Mouse (Mus musculus) granulocyte monocyte progenitor cell, adult 5-6 weeks (primary cell): ENCODE results near the gene Ring1. TPM values are rescaled to one million over a fixed set of nuclear protein-coding genes. Genes with fewer than 3 reads are reported as not detected.
"Not testable (repeated sequence)": the region's sequence is repeated elsewhere in the genome, so short reads cannot be mapped to it uniquely, and the experiment has no call there.

Experiments
- ATAC-seq: replicated peaks from 2 replicates; pipeline ENCODE4 v1.8.0; 2016; ENCODE audit warnings: mild to moderate bottlenecking, moderate TSS enrichment, inconsistent platforms; ENCODE audit not compliant: poor library complexity, severe bottlenecking
- total RNA-seq, 2 experiments: library from RNA; stranded (forward) in 1 of 2; stranded (reverse) in 1 of 2; fragments of 200-712, 200-1000 nt in 1 of 2; fragments of >200 nt in 1 of 2; fragmentation: Nextera tagmentation in 1 of 2; gene quantifications; 2 replicates each; pipeline ENCODE4 v1.2.3; 2014 to 2017

Ring1 gene
- total RNA-seq, 2 experiments from 2014 or later = 14.0 to 19.8 TPM

GRCm38 (mm10) chr17:33998697-33999096 is 25.8 kb downstream of the Ring1 start:
- ATAC-seq = not testable (repeated sequence)

DNA sequence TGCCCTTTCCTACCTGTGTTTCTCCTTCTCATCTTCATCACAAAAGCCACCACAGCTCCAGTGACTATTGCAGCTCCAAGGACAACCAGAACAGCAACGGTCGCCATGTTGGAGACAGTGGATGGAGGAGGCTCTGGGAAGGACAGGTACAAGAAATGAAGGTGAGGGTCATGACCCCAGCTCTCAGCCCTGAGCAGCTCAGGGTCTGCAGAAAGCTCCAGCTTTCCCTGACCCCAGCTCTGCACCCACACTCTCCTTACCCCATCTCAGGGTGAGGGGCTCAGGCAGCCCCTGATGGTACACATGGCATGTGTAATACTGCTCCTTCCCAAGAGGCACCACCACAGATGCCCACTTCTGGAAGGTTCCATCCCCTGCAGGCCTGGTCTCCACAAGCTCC is 27.5 kb downstream of the Ring1 start:
- not testable (repeated sequence) for ATAC-seq

DNA sequence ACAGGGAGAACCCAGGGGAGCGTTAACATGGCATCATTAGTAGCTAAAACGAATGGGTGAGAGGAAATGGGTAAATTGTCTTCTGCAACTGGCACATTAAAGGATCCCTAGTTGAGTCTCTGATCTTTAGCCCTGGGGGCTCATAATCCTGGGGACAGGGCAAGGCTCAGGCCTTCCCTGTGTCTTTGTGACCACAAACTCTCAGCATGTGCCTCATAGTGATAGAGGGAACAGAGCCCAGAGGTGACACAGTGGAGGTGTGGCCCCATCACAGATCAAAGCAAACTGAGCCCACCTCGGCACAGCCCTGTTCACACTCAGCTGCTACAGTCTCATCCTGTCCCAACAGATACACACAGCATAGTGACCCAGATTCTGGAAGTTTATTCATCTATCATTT is 28.8 kb downstream of the Ring1 start:
- ATAC-seq = no peak

GRCm38 (mm10) chr17:33994959-33995358 is 29.5 kb downstream of the Ring1 start:
- no peak for ATAC-seq

- ATAC-seq = peak; percentile 70
Measured at GRCm38 (mm10) chr17:33991788-33992664, 32.5 kb downstream of the Ring1 start.

DNA sequence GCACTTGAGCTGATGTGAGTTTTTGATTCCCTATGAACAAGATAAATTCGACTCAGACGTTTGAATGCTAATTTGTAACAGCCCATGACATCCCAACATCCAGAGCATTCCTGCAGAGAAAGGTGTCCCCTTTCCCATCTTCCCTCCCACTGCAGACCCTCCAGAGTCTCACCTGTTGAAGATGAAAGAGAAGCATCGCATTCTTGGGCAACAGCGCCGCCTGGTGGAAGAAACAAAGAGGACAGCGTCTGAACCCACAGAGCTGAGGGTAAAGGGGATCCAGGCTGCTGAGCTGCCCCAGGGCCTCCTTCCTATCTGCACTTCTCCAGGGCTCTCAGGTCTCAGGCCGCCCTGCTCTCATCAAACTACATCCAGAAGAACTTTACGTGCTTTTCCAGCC is 42.3 kb downstream of the Ring1 start:
- ATAC-seq = not testable (repeated sequence)

DNA sequence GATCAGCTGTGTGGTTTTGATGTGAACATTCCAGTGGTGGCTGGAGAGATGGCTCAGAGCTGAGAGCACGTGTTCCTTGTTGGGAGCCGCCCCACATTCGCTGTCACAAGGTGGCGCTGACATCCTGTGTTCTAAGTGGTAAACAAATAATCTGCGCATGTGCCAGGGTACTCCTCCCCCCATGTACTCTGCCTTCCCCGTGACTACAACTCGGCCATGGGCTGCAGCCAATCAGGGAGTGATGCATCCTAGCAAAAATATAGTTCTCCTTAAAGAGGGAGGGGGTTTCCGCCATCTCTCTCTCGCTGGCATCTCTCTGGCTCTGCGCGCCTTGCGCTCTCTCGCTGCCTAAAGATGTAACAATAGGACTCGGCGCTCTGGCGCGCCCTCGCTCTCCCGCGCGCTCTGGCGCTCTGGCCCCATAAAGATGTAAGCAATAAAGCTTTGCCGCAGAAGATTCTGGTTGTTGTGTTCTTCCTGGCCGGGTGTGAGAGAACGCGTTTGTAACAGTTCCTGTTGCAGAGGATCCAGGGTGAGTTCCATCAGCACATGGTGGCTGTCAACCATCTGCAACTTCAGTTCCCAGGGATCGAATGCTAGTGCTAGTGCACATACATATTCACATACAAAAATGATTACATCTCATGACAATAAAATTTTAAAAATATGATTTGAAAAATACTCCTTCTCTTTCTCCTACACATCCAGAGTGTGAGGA is 43.1 kb downstream of the Ring1 start:
- peak; percentile 61 for ATAC-seq

GRCm38 (mm10) chr17:33980181-33981035 is 44.1 kb downstream of the Ring1 start:
- 0 out of 2 replicates have a peak, but pooled peaks have one; percentile 7 for ATAC-seq

GRCm38 (mm10) chr17:33979512-33980050 is 44.9 kb downstream of the Ring1 start:
- ATAC-seq = no peak

GRCm38 (mm10) chr17:33978631-33979031 is 45.8 kb downstream of the Ring1 start:
- peak; percentile 90 for ATAC-seq

DNA sequence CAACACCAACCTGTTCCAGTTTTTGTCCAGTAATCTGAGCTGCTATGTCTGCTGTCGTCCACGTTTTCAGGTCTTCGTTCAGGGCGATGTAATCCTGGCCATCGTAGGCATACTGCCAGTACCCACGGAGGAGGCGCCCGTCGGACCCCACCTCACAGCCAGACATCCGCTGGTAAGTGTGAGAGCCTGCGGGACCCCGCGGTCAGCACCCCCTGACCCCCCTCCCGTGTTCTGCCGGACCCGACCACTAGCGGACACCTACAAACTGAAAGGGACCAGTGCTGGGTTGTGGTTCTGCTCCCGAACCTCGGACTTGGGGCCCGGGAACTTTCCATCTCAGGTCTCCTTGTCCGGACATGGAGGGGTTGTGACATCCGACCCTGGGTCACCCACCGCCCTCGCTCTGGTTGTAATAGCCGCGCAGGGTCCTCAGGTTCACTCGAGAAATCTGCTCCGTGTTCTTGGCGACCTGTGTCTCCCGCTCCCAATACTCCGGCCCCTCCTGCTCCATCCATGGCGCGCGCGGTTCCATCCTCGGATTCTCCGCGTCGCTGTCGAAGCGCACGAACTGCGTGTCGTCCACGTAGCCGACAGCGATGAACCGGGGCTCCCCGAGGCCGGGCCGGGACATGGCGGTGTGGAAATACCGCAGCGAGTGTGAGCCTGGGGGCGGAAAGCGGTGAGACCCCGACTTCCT is 46.5 kb downstream of the Ring1 start:
- ATAC-seq = no peak

- no peak for ATAC-seq
Measured at GRCm38 (mm10) chr17:33973572-33973971, 50.9 kb downstream of the Ring1 start.

DNA sequence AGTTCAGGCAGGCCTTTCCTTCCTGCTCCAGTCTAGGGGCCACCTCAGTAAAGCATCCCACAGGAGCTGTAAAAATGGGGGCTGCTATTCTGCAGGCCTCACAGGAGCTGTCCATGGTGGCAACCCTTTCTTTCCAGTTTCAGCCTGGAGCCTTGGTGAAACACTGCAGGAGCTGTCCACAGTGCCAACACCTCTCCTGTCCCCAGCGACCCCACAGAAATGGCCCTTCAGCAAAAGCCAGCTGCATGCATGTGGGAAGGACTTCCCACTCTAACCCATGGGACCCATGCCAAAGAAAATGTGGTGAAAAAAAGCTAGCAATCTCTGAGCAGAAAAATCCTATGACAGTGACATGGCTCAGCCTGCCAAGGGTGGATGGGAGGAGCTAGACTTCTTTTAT is 51.8 kb downstream of the Ring1 start:
- ATAC-seq = peak; percentile 31; the same call in 1 of the 2 replicates

Other genes starting within 250 kb of the Ring1 start
Only the 30 nearest of the 33 such genes appear.
- 17.5 and 21.0 TPM in 2 replicates for gene Kank3, start 214.2 kb downstream of the Ring1 start, total RNA-seq (2014; fragmentation: Nextera tagmentation)
- gene Kank3, start 214.2 kb downstream of the Ring1 start, total RNA-seq (2017) = 5.3 and 5.5 TPM in 2 replicates
- 3,502 and 3,517 TPM in 2 replicates for gene Rps28, start 200.1 kb downstream of the Ring1 start, total RNA-seq (2014; fragmentation: Nextera tagmentation)
- 2,416 and 2,576 TPM in 2 replicates for gene Rps28, start 200.1 kb downstream of the Ring1 start, total RNA-seq (2017)
- gene Ndufa7, start 200.1 kb downstream of the Ring1 start, total RNA-seq (2014; fragmentation: Nextera tagmentation) = 282 and 300 TPM in 2 replicates
- gene Ndufa7, start 200.1 kb downstream of the Ring1 start, total RNA-seq (2017) = 133 and 200 TPM in 2 replicates
- 21.9 and 35.5 TPM in 2 replicates for gene Cd320, start 181.6 kb downstream of the Ring1 start, total RNA-seq (2014; fragmentation: Nextera tagmentation)
- 20.3 and 31.3 TPM in 2 replicates for gene Cd320, start 181.6 kb downstream of the Ring1 start, total RNA-seq (2017)
- gene Gm7029, start 150.8 kb downstream of the Ring1 start, total RNA-seq (2014; fragmentation: Nextera tagmentation) = not detected in 2 replicates
- not detected in 2 replicates for gene Gm7029, start 150.8 kb downstream of the Ring1 start, total RNA-seq (2017)
- 9.5 and 13.9 TPM in 2 replicates for gene Kifc1, start 134.0 kb downstream of the Ring1 start, total RNA-seq (2014; fragmentation: Nextera tagmentation)
- gene Kifc1, start 134.0 kb downstream of the Ring1 start, total RNA-seq (2017) = 31.3 and 35.8 TPM in 2 replicates
- 0.98 and 1.4 TPM in 2 replicates for gene Platr17, start 119.5 kb downstream of the Ring1 start, total RNA-seq (2014; fragmentation: Nextera tagmentation)
- gene Platr17, start 119.5 kb downstream of the Ring1 start, total RNA-seq (2017) = 0.46 TPM in 1 of 2 replicates, not detected in the other
- gene Daxx, start 115.3 kb downstream of the Ring1 start, total RNA-seq (2014; fragmentation: Nextera tagmentation) = 44.7 and 55.1 TPM in 2 replicates
- gene Daxx, start 115.3 kb downstream of the Ring1 start, total RNA-seq (2017) = 22.4 and 40.6 TPM in 2 replicates
- gene Tapbp, start 108.8 kb downstream of the Ring1 start, total RNA-seq (2014; fragmentation: Nextera tagmentation) = 68.2 and 76.8 TPM in 2 replicates
- gene Tapbp, start 108.8 kb downstream of the Ring1 start, total RNA-seq (2017) = 48.0 and 57.7 TPM in 2 replicates
- 11.9 and 22.0 TPM in 2 replicates for gene Zbtb22, start 108.8 kb downstream of the Ring1 start, total RNA-seq (2014; fragmentation: Nextera tagmentation)
- 16.8 and 23.9 TPM in 2 replicates for gene Zbtb22, start 108.8 kb downstream of the Ring1 start, total RNA-seq (2017)
- gene Rgl2, start 95.1 kb downstream of the Ring1 start, total RNA-seq (2014; fragmentation: Nextera tagmentation) = 44.6 and 78.3 TPM in 2 replicates
- gene Rgl2, start 95.1 kb downstream of the Ring1 start, total RNA-seq (2017) = 35.5 and 35.8 TPM in 2 replicates
- gene Pfdn6, start 84.3 kb downstream of the Ring1 start, total RNA-seq (2014; fragmentation: Nextera tagmentation) = 177 and 226 TPM in 2 replicates
- 149 and 168 TPM in 2 replicates for gene Pfdn6, start 84.3 kb downstream of the Ring1 start, total RNA-seq (2017)
- gene Wdr46, start 84.0 kb downstream of the Ring1 start, total RNA-seq (2014; fragmentation: Nextera tagmentation) = 41.4 and 56.6 TPM in 2 replicates
- gene Wdr46, start 84.0 kb downstream of the Ring1 start, total RNA-seq (2017) = 48.6 and 53.9 TPM in 2 replicates
- 3.2 and 3.3 TPM in 2 replicates for gene B3galt4, start 73.2 kb downstream of the Ring1 start, total RNA-seq (2014; fragmentation: Nextera tagmentation)
- gene B3galt4, start 73.2 kb downstream of the Ring1 start, total RNA-seq (2017) = 3.2 and 4.0 TPM in 2 replicates
- 38.4 and 39.2 TPM in 2 replicates for gene Vps52, start 68.9 kb downstream of the Ring1 start, total RNA-seq (2014; fragmentation: Nextera tagmentation)
- gene Vps52, start 68.9 kb downstream of the Ring1 start, total RNA-seq (2017) = 18.6 and 19.2 TPM in 2 replicates
- gene Rps18, start 68.7 kb downstream of the Ring1 start, total RNA-seq (2014; fragmentation: Nextera tagmentation) = 4,404 and 5,660 TPM in 2 replicates
- gene Rps18, start 68.7 kb downstream of the Ring1 start, total RNA-seq (2017) = 1,485 and 1,727 TPM in 2 replicates
- 1,023 and 1,149 TPM in 2 replicates for gene H2-K1, start 24.3 kb downstream of the Ring1 start, total RNA-seq (2014; fragmentation: Nextera tagmentation)
- gene H2-K1, start 24.3 kb downstream of the Ring1 start, total RNA-seq (2017) = 564 and 822 TPM in 2 replicates
- 35.4 and 67.3 TPM in 2 replicates for gene H2-Ke6, start 3.4 kb upstream of the Ring1 start, total RNA-seq (2014; fragmentation: Nextera tagmentation)
- gene H2-Ke6, start 3.4 kb upstream of the Ring1 start, total RNA-seq (2017) = 27.1 and 30.1 TPM in 2 replicates
- 41.0 and 56.8 TPM in 2 replicates for gene Slc39a7, start 7.0 kb upstream of the Ring1 start, total RNA-seq (2014; fragmentation: Nextera tagmentation)
- gene Slc39a7, start 7.0 kb upstream of the Ring1 start, total RNA-seq (2017) = 99.8 and 103 TPM in 2 replicates
- 51.0 and 55.4 TPM in 2 replicates for gene Rxrb, start 7.1 kb upstream of the Ring1 start, total RNA-seq (2014; fragmentation: Nextera tagmentation)
- gene Rxrb, start 7.1 kb upstream of the Ring1 start, total RNA-seq (2017) = 40.5 and 47.2 TPM in 2 replicates
- 2.1 and 3.4 TPM in 2 replicates for gene Col11a2, start 14.8 kb upstream of the Ring1 start, total RNA-seq (2014; fragmentation: Nextera tagmentation)
- 1.2 and 3.4 TPM in 2 replicates for gene Col11a2, start 14.8 kb upstream of the Ring1 start, total RNA-seq (2017)
- 6.4 and 15.0 TPM in 2 replicates for gene H2-Oa, start 67.7 kb upstream of the Ring1 start, total RNA-seq (2014; fragmentation: Nextera tagmentation)
- gene H2-Oa, start 67.7 kb upstream of the Ring1 start, total RNA-seq (2017) = 1.7 and 7.6 TPM in 2 replicates
- gene H2-DMa, start 94.9 kb upstream of the Ring1 start, total RNA-seq (2014; fragmentation: Nextera tagmentation) = 97.2 and 116 TPM in 2 replicates
- 40.2 and 41.8 TPM in 2 replicates for gene H2-DMa, start 94.9 kb upstream of the Ring1 start, total RNA-seq (2017)
- gene Brd2, start 98.0 kb upstream of the Ring1 start, total RNA-seq (2014; fragmentation: Nextera tagmentation) = 165 and 218 TPM in 2 replicates
- gene Brd2, start 98.0 kb upstream of the Ring1 start, total RNA-seq (2017) = 273 and 284 TPM in 2 replicates
- 3.2 and 3.6 TPM in 2 replicates for gene H2-DMb2, start 118.6 kb upstream of the Ring1 start, total RNA-seq (2014; fragmentation: Nextera tagmentation)
- gene H2-DMb2, start 118.6 kb upstream of the Ring1 start, total RNA-seq (2017) = 3.8 and 7.1 TPM in 2 replicates
- 55.3 and 56.9 TPM in 2 replicates for gene H2-DMb1, start 128.4 kb upstream of the Ring1 start, total RNA-seq (2014; fragmentation: Nextera tagmentation)
- gene H2-DMb1, start 128.4 kb upstream of the Ring1 start, total RNA-seq (2017) = 47.9 and 48.5 TPM in 2 replicates
- gene Tap1, start 162.9 kb upstream of the Ring1 start, total RNA-seq (2014; fragmentation: Nextera tagmentation) = 45.4 and 60.7 TPM in 2 replicates
- gene Tap1, start 162.9 kb upstream of the Ring1 start, total RNA-seq (2017) = 81.6 and 89.7 TPM in 2 replicates
- 144 and 147 TPM in 2 replicates for gene Psmb9, start 163.1 kb upstream of the Ring1 start, total RNA-seq (2014; fragmentation: Nextera tagmentation)
- gene Psmb9, start 163.1 kb upstream of the Ring1 start, total RNA-seq (2017) = 103 and 141 TPM in 2 replicates
- 391 and 417 TPM in 2 replicates for gene Psmb8, start 173.0 kb upstream of the Ring1 start, total RNA-seq (2014; fragmentation: Nextera tagmentation)
- gene Psmb8, start 173.0 kb upstream of the Ring1 start, total RNA-seq (2017) = 462 and 464 TPM in 2 replicates
- gene Tap2, start 178.8 kb upstream of the Ring1 start, total RNA-seq (2014; fragmentation: Nextera tagmentation) = 23.2 and 40.2 TPM in 2 replicates
- gene Tap2, start 178.8 kb upstream of the Ring1 start, total RNA-seq (2017) = 62.7 and 69.6 TPM in 2 replicates